Mouse (Mus musculus): ENCODE results near the gene Cops8.

DNA sequence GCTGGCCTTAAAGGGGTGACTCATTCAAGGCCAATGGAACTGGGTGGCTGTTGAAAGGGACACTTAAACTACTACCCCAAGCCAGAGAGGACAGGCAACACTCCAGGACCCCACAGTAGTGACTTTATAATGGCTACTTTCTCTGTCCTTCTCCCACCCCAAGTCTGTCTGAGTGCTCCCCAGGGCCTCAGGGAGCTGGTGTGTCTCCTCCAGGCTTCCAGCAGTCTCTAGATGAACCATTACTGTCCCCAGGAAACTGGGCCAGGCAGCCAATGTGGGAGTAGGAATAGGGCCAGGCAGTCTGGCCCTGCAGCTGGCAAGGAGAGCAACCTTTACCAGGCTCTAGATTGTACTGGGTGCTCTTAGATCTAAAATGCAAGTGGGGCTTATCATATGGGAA, 49.0 kb downstream of the Cops8 start:
- no peak for TF ChIP-seq TAL1 (conservative IDR thresholded peaks at IDR 0.05; ENCODE audit: low read depth, low read length)
- TF ChIP-seq CTCF (IDR thresholded peaks at IDR 0.05; ENCODE audit: low read depth, low read length): no peak
- no peak for TF ChIP-seq GATA1 (IDR thresholded peaks at IDR 0.05; ENCODE audit: borderline replicate concordance, low read length)
- TF ChIP-seq GATA2 (IDR thresholded peaks at IDR 0.05; ENCODE audit: borderline replicate concordance, low read depth, low read length): no peak
